Mouse (Mus musculus) Patski (cell line): ENCODE data around the gene Kcnk5. TPM values are rescaled to one million over a fixed set of nuclear protein-coding genes. Genes with fewer than 3 reads are reported as not detected.

Experiments used
- ATAC-seq: fragments of 100-300 bp; one replicate; pipeline ENCODE4 v1.8.0; 2021
- CTCF ChIA-PET: fragments of 350-600 bp; sonication (Branson Sonifier 250); formaldehyde crosslinking; loops from one replicate; lab custom pipeline; 2022; ENCODE audit warnings: inconsistent platforms; lab: Charles Lee
- POLR2A ChIA-PET: fragments of 350-600 bp; sonication (Branson Sonifier 250); formaldehyde crosslinking; loops from one replicate; lab custom pipeline; 2022; ENCODE audit warnings: antibody characterized with exemption, inconsistent platforms; lab: Charles Lee
- DNase-seq: peaks from one replicate; pipeline ENCODE4 v3.0.0-alpha.2; 2011; ENCODE audit warnings: low read depth, low spot score
- H3K27me3 ChIP-seq: fragments of 371-371 bp; one replicate; pipeline ENCODE4 v1.5.1; 2021
- CTCF ChIP-seq: fragments of 100-300 bp; IDR thresholded peaks from one replicate; pipeline ENCODE4 v1.5.1; 2021
- in situ Hi-C: fragments of 300-500 bp; cut with MboI; formaldehyde crosslinking; loops from 3 replicates; pipeline ENCODE4 v1.11.1; 2018; ENCODE audit warnings: low pct_unique_long_range_greater_than_20kb, mixed read lengths
- polyA plus RNA-seq: library from polyadenylated mRNA; unstranded; gene quantifications from one replicate; pipeline ENCODE4 v1.2.3, GENCODE M21; 2021

The Kcnk5 gene
- polyA plus RNA-seq, 1 experiment from 2014 or later, result 2.2 TPM

- in situ Hi-C loops, result no loop called here
- no peak for TF ChIP-seq CTCF
- no peak for ATAC-seq
- ChIA-PET CTCF (interaction anchor here (0.8 to 1.0 kb wide), 2 partner anchors 13 to 15 kb away, joined by 3 to 4 read pairs; no protein-coding TSS in a partner anchor), POLR2A (no interaction called here)
- no peak for DNase-seq
- H3K27me3 ChIP-seq, result no peaks in the 10 kb centered on the region
These were observed 12.4 kb downstream of the Kcnk5 start for GRCm38 (mm10) chr14:20169251-20169650.

DNA sequence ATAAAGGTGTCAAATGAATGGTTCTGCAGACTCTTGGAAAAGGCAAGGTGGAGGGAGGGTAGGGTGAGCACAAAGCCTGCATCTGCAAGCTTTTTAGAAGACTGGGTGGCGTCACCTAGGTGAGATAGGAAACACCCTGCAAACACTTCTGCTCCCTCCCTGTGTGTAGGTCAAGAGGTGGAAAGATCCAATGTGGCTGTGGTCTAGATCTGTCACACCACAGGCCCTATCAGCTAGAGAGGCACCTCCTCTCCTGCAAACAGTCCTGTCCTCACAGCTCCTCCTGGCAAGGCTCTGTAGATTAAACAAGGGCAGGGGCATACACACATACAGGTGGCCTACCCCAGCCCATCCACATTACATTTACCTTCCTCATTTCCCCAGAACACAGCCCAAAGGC, 13.1 kb downstream of the Kcnk5 start:
- DNase-seq (no peak), ATAC-seq (no peak)
- CTCF ChIA-PET, result interaction anchor here (0.8 to 1.7 kb wide), 2 partner anchors 10 to 15 kb away, joined by 3 to 4 read pairs; no protein-coding TSS in a partner anchor
- no peaks in the 10 kb centered on the region for H3K27me3 ChIP-seq
- in situ Hi-C loops, result no loop called here
- POLR2A ChIA-PET, result no interaction called here
- TF ChIP-seq CTCF, result no peak

GRCm38 (mm10) chr14:20168054-20168453, 13.6 kb downstream of the Kcnk5 start:
- DNase-seq (no peak), ATAC-seq (no peak)
- in situ Hi-C loops, result no loop called here
- TF ChIP-seq CTCF, result no peak
- H3K27me3 ChIP-seq, result no peaks in the 10 kb centered on the region
- ChIA-PET POLR2A (interaction anchor here (1.6 kb wide), 1 partner anchor 9 kb away, joined by 3 read pairs; no protein-coding TSS in a partner anchor), CTCF (interaction anchor here (1.7 kb wide), 1 partner anchor 10 kb away, joined by 3 read pairs; no protein-coding TSS in a partner anchor)

DNA sequence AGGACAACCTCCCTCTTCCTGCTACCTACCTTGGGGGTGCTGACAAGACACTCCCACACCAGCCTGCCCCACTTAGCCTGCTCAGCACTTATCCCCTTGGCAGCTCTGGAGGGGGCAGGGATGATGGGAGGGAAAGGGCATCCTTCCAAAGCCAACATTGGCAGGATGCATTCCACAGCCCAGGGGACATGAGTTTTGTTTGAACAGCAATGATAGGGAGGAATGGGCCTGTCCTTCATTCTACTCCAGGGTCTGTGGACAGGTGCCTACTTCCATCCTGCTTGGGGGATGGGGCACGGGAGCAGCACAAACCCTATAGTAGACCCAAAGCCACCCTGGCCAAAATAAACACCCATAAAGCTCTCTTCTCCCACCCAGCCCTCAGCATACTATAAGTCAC, 16.2 kb downstream of the Kcnk5 start:
- no peak for TF ChIP-seq CTCF
- peak; percentile 70 for ATAC-seq
- POLR2A ChIA-PET, result interaction anchor here (0.6 to 1.6 kb wide), 8 partner anchors 9 to 48 kb away, joined by 3 to 5 read pairs (median 3); no protein-coding TSS in a partner anchor
- DNase-seq, result no peak
- in situ Hi-C loops, result no loop called here
- H3K27me3 ChIP-seq, result no peaks in the 10 kb centered on the region
- CTCF ChIA-PET, result interaction anchor here (0.8 to 2.6 kb wide), 4 partner anchors 12 to 379 kb away, joined by 3 to 10 read pairs (median 3); no protein-coding TSS in a partner anchor

GRCm38 (mm10) chr14:20164438-20164837, 17.2 kb downstream of the Kcnk5 start:
- DNase-seq (no peak), ATAC-seq (no peak)
- in situ Hi-C loops, result loop anchor here (5.0 kb wide), 1 partner anchor 83 kb away; no protein-coding TSS in a partner anchor
- ChIA-PET CTCF (interaction anchor here (0.8 kb wide), 2 partner anchors 26 to 34 kb away, joined by 3 read pairs; no protein-coding TSS in a partner anchor), POLR2A (interaction anchor here (1.6 kb wide), 1 partner anchor 17 kb away, joined by 3 read pairs; no protein-coding TSS in a partner anchor)
- H3K27me3 ChIP-seq, result no peaks in the 10 kb centered on the region
- no peak for TF ChIP-seq CTCF

DNA sequence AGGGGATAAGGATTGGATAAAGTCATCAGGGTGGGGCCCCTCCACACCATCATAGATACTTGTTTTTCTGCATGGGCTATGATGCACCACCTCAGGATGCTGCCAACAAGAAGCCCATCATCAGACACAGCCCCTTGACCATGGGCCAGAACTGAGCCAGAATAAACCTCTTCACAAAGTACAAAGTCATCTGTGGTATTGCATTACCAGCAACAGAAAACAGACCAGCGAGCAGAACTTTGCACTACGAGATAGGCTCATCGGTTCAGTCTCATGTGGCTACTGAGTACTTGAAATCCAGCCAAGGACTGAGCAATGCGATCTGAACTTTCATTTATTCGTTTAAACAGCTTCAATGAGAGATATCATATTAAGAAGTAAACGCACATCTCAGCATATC, 18.9 kb downstream of the Kcnk5 start:
- no peak for TF ChIP-seq CTCF
- peak; percentile 37 for ATAC-seq
- ChIA-PET POLR2A (interaction anchor here (1.4 kb wide), 1 partner anchor 21 kb away, joined by 6 read pairs; no protein-coding TSS in a partner anchor), CTCF (interaction anchor here (1.3 to 1.4 kb wide), 2 partner anchors 11 to 15 kb away, joined by 3 read pairs; no protein-coding TSS in a partner anchor)
- DNase-seq, result peak; percentile 83
- H3K27me3 ChIP-seq, result no peaks in the 10 kb centered on the region
- in situ Hi-C loops, result loop anchor here (5.0 kb wide), 1 partner anchor 85 kb away; no protein-coding TSS in a partner anchor

GRCm38 (mm10) chr14:20158727-20159681, 22.6 kb downstream of the Kcnk5 start:
- ATAC-seq (peak; percentile 25), DNase-seq (no peak)
- TF ChIP-seq CTCF, result no peak
- ChIA-PET POLR2A (interaction anchor here (1.2 kb wide), 1 partner anchor 20 kb away, joined by 3 read pairs; the partner anchor contains the start of gene Saysd1), CTCF (interaction anchor here (1.0 to 1.4 kb wide), 3 partner anchors 11 to 45 kb away, joined by 3 to 5 read pairs (median 3); no protein-coding TSS in a partner anchor)
- no peaks in the 10 kb centered on the region for H3K27me3 ChIP-seq
- in situ Hi-C loops, result no loop called here

GRCm38 (mm10) chr14:20157595-20157994, 24.0 kb downstream of the Kcnk5 start:
- POLR2A ChIA-PET, result interaction anchor here (1.1 kb wide), 1 partner anchor 35 kb away, joined by 3 read pairs; no protein-coding TSS in a partner anchor
- DNase-seq, result no peak
- no peaks in the 10 kb centered on the region for H3K27me3 ChIP-seq

DNA sequence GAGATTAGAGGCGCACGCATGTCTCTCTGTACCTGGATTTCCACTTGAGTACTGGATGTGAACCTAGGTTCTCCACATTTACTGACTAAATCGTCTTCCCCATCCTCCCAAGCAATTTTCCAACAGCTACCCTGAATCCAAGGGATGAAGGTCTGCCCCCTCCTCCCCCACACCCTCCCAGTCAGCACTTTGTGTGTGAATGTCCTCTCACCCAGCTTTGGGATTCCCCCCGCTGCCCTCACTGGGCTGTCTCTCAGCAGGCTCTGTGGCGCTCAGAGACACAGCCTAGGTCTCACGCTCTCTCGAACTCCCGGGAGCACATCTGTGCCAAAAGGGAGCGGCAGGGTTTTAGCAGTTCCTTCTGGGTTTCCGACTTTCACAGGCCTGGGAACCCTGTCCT, 25.9 kb downstream of the Kcnk5 start:
- CTCF ChIA-PET, result interaction anchor here (0.7 to 1.3 kb wide), 3 partner anchors 12 to 103 kb away, joined by 3 read pairs; no protein-coding TSS in a partner anchor
- in situ Hi-C loops, result no loop called here
- DNase-seq (no peak), ATAC-seq (no peak)
- no peaks in the 10 kb centered on the region for H3K27me3 ChIP-seq
- POLR2A ChIA-PET, result interaction anchor here (1.2 kb wide), 2 partner anchors 10 to 410 kb away, joined by 3 to 4 read pairs; no protein-coding TSS in a partner anchor
- no peak for TF ChIP-seq CTCF

More at GRCm38 (mm10) chr14:20157595-20157994, 24.0 kb downstream of the Kcnk5 start:
- no peak for ATAC-seq
- TF ChIP-seq CTCF, result no peak
- CTCF ChIA-PET, result interaction anchor here (0.8 to 1.2 kb wide), 2 partner anchors 49 to 92 kb away, joined by 3 read pairs; no protein-coding TSS in a partner anchor
- in situ Hi-C loops, result no loop called here

GRCm38 (mm10) chr14:20154937-20155336, 26.7 kb downstream of the Kcnk5 start:
- in situ Hi-C loops, result no loop called here
- ChIA-PET POLR2A (interaction anchor here (1.2 kb wide), 1 partner anchor 11 kb away, joined by 3 read pairs; no protein-coding TSS in a partner anchor), CTCF (interaction anchor here (0.7 to 1.3 kb wide), 3 partner anchors 11 to 104 kb away, joined by 3 read pairs; no protein-coding TSS in a partner anchor)
- ATAC-seq (peak; percentile 91), DNase-seq (peak; percentile 91)
- no peaks in the 10 kb centered on the region for H3K27me3 ChIP-seq
- no peak for TF ChIP-seq CTCF
